Mouse (Mus musculus) right cerebral cortex, postnatal 25 days (tissue): ENCODE data around the gene Abcc4.

ENCODE experiments used
- DNase-seq: peaks from one replicate; pipeline ENCODE4 v3.0.0; 2022

Abcc4 gene

GRCm38 (mm10) chr14:118710945-118711344 lies 4.9 kb upstream of the Abcc4 start:
- DNase-seq = no peak

- peak; percentile 85 for DNase-seq
Observed at GRCm38 (mm10) chr14:118709736-118710135, 3.7 kb upstream of the Abcc4 start.

GRCm38 (mm10) chr14:118708126-118708525 lies 2.1 kb upstream of the Abcc4 start:
- no peak for DNase-seq

GRCm38 (mm10) chr14:118706962-118707361 lies 943 bp upstream of the Abcc4 start:
- DNase-seq = no peak

- DNase-seq = no peak
Observed at GRCm38 (mm10) chr14:118705465-118705807, 583 bp downstream of the Abcc4 start.

- no peak for DNase-seq
Observed at GRCm38 (mm10) chr14:118703363-118703762, 2.7 kb downstream of the Abcc4 start.

GRCm38 (mm10) chr14:118701991-118702608 lies 3.9 kb downstream of the Abcc4 start:
- DNase-seq = peak; percentile 18

GRCm38 (mm10) chr14:118700576-118700975 lies 5.4 kb downstream of the Abcc4 start:
- DNase-seq = no peak

- DNase-seq = no peak
Observed at GRCm38 (mm10) chr14:118699963-118700362, 6.1 kb downstream of the Abcc4 start.

GRCm38 (mm10) chr14:118699508-118699907 lies 6.5 kb downstream of the Abcc4 start:
- DNase-seq = no peak

- DNase-seq = no peak
Observed at GRCm38 (mm10) chr14:118696556-118697289, 9.3 kb downstream of the Abcc4 start.

- DNase-seq = no peak
Observed at GRCm38 (mm10) chr14:118695866-118696265, 10.2 kb downstream of the Abcc4 start.

- no peak for DNase-seq
Observed at GRCm38 (mm10) chr14:118694321-118694720, 11.7 kb downstream of the Abcc4 start.

- DNase-seq = no peak
Observed at GRCm38 (mm10) chr14:118691910-118692309, 14.1 kb downstream of the Abcc4 start.

GRCm38 (mm10) chr14:118691404-118691803 lies 14.6 kb downstream of the Abcc4 start:
- DNase-seq = no peak

GRCm38 (mm10) chr14:118690921-118691320 lies 15.1 kb downstream of the Abcc4 start:
- DNase-seq = no peak

- DNase-seq = no peak
Observed at GRCm38 (mm10) chr14:118690336-118690735, 15.7 kb downstream of the Abcc4 start.

- no peak for DNase-seq
Observed at GRCm38 (mm10) chr14:118688643-118689042, 17.4 kb downstream of the Abcc4 start.

- DNase-seq = no peak
Observed at GRCm38 (mm10) chr14:118686861-118687260, 19.2 kb downstream of the Abcc4 start.

- DNase-seq = no peak
Observed at GRCm38 (mm10) chr14:118685572-118685971, 20.4 kb downstream of the Abcc4 start.

GRCm38 (mm10) chr14:118682339-118683034 lies 23.5 kb downstream of the Abcc4 start:
- no peak for DNase-seq

- DNase-seq = no peak
Observed at GRCm38 (mm10) chr14:118681087-118681486, 24.9 kb downstream of the Abcc4 start.

- DNase-seq = no peak
Observed at GRCm38 (mm10) chr14:118678279-118678985, 27.6 kb downstream of the Abcc4 start.
